Mouse (Mus musculus): ENCODE measurements around the gene Epha10.

Gene Epha10

GRCm38 (mm10) chr4:124880599-124880998 is at the start of gene Epha10:
TSS of gene Epha10 (plus strand) at chr4:124880899.
- no peak for DNase-seq

- no peak for DNase-seq
These were observed 47.9 kb upstream of the Epha10 start for GRCm38 (mm10) chr4:124832796-124833195.

- no peak for DNase-seq
These were observed 42.5 kb upstream of the Epha10 start for GRCm38 (mm10) chr4:124838035-124838700.

- no peak for DNase-seq
These were observed 39.7 kb upstream of the Epha10 start for GRCm38 (mm10) chr4:124840998-124841397.

GRCm38 (mm10) chr4:124843493-124843892 is 37.2 kb upstream of the Epha10 start:
- DNase-seq = peak; percentile 51

- DNase-seq = peak; percentile 90
These were observed 33.1 kb upstream of the Epha10 start for GRCm38 (mm10) chr4:124847573-124847972.

GRCm38 (mm10) chr4:124849631-124850260 is 31.0 kb upstream of the Epha10 start:
- peak; percentile 76 for DNase-seq

GRCm38 (mm10) chr4:124850261-124850913 is 30.3 kb upstream of the Epha10 start, which contains the start of gene Yrdc:
TSS of gene Yrdc (plus strand) at chr4:124850679.
- peak; percentile 97 for DNase-seq

GRCm38 (mm10) chr4:124850933-124851658 is 29.6 kb upstream of the Epha10 start, which contains the start of gene 1110065P20Rik:
TSS of gene 1110065P20Rik (minus strand) at chr4:124851196.
- peak; percentile 85 for DNase-seq

GRCm38 (mm10) chr4:124856294-124856693 is 24.4 kb upstream of the Epha10 start:
- no peak for DNase-seq

- no peak for DNase-seq
These were observed 22.3 kb upstream of the Epha10 start for GRCm38 (mm10) chr4:124858370-124858769.

GRCm38 (mm10) chr4:124860446-124860845 is 20.3 kb upstream of the Epha10 start:
- peak; percentile 80 for DNase-seq

GRCm38 (mm10) chr4:124861283-124862188 is 19.2 kb upstream of the Epha10 start, which contains the start of gene Maneal:
TSS of gene Maneal (minus strand) at chr4:124862171.
- no peak for DNase-seq

GRCm38 (mm10) chr4:124872719-124873118 is 8.0 kb upstream of the Epha10 start:
- no peak for DNase-seq

- no peak for DNase-seq
These were observed 726 bp downstream of the Epha10 start for GRCm38 (mm10) chr4:124881341-124881908.

- peak; percentile 55 for DNase-seq
These were observed 1.5 kb downstream of the Epha10 start for GRCm38 (mm10) chr4:124882151-124882729.

GRCm38 (mm10) chr4:124888702-124889101 is 8.0 kb downstream of the Epha10 start:
- no peak for DNase-seq

- DNase-seq = no peak
These were observed 9.2 kb downstream of the Epha10 start for GRCm38 (mm10) chr4:124889935-124890334.

- DNase-seq = no peak
These were observed 10.1 kb downstream of the Epha10 start for GRCm38 (mm10) chr4:124890831-124891230.

GRCm38 (mm10) chr4:124893769-124894168 is 13.1 kb downstream of the Epha10 start:
- DNase-seq = no peak
